Mouse (Mus musculus): ENCODE measurements around the gene Cep170. TPM values are rescaled to one million over a fixed set of nuclear protein-coding genes. Genes with fewer than 3 reads are reported as not detected.

The Cep170 gene
- 65.2 and 71.0 TPM in 2 replicates for polyA plus RNA-seq (2014; fragmentation: Nextera tagmentation; extraction: Ambion mirVana)

DNA sequence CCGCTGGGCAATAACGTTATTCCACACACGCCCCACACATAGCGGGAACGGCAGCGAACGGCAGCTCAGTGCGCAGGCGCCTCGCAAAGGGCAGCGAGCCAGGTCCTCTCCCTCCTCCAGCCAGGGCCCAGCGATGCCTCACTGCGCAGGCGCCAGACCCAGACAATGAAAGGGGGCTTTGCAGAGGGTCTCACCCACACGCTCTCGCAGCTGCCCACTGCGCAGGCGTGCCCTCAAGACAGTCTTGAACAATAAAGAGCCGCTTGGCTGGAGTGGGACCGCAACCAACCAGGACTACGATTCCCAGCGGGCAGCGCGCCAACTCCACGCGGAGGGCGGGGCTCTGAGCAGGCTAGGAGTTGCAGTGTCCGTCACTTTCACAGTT, at the start of gene Cep170:
Gene Cep170 (minus strand): TSS at position 32 of the 385 bp plus-strand sequence.
- ATAC-seq (replicated peaks; ENCODE audit: low FRiP score) (peak; percentile 96), DNase-seq (ENCODE audit: low spot score) (peak; percentile 100)
- peak within 1 kb of the TSS; percentile 99 for H3K27ac ChIP-seq (ENCODE audit: low read depth, low read length)
- no peaks in the 10 kb centered on the region for H3K36me3 ChIP-seq (ENCODE audit: control insufficient read depth, insufficient read depth, low read length)
- H3K4me2 ChIP-seq (ENCODE audit: low read depth, low read length, severe bottlenecking), result peak within 1 kb of the TSS; percentile 71
- no peaks in the 10 kb centered on the region for H3K9me3 ChIP-seq (ENCODE audit: control insufficient read depth, low read length)
- peak within 1 kb of the TSS; percentile 96 for H3K9ac ChIP-seq (ENCODE audit: low read length)
- peaks cover 5% of the 10 kb centered on the region; the same call in 1 of the 2 replicates for H3K4me1 ChIP-seq (replicated peaks; ENCODE audit: control insufficient read depth, insufficient read depth, low read length)
- peak within 1 kb of the TSS; percentile 86 for H3K4me3 ChIP-seq (ENCODE audit: low read depth, low read length)
- H3K27me3 ChIP-seq (ENCODE audit: control insufficient read depth, insufficient read depth, low read length), result no peaks in the 10 kb centered on the region
- 0% methylated on average over 25 of the region's 28 CpGs for WGBS

DNA sequence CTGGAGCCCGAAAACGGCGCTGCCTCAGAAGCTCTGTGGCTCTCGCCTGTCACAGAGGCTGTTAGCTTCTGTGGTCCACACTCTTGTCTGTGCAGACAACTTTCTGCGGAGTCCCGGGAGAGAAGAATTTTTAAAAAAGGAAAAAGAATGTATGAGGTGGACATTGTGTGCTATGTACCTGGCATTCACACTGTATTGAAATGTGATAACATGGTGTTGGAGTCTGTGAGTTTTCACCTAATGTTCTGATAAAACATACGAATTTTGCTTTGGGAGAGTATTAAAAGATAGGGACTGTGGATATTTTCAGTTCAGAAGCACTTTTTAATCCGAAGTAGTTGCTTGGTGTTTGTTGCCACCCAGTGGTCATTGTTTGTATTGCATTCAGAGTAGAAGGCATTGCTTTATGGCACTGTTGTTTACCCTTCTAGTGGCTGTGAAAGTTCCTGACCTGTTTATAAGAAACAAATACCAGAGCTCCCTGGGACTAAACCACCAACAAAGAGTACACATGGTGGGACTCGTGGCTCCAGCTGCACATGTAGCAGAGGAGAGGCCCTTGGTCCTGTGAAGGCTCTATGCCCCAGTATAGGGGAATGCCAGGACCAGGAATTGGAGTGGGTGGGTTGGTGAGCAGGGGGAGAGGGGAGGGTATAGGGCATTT, 48.2 kb upstream of the Cep170 start:
- H3K4me3 ChIP-seq (ENCODE audit: low read depth, low read length), result no peak overlapping the region
- H3K27ac ChIP-seq (ENCODE audit: low read depth, low read length), result no peak overlapping the region
- WGBS, result 66% methylated on average over 9 of the region's 9 CpGs
- no peaks in the 10 kb centered on the region for H3K4me1 ChIP-seq (replicated peaks; ENCODE audit: control insufficient read depth, insufficient read depth, low read length)
- H3K9ac ChIP-seq (ENCODE audit: low read length), result no peak overlapping the region
- ATAC-seq (replicated peaks; ENCODE audit: low FRiP score) (peak; percentile 51; the same call in 1 of the 2 replicates), DNase-seq (ENCODE audit: low spot score) (peak; percentile 63)
- H3K27me3 ChIP-seq (ENCODE audit: control insufficient read depth, insufficient read depth, low read length), result no peaks in the 10 kb centered on the region
- no peaks in the 10 kb centered on the region for H3K36me3 ChIP-seq (ENCODE audit: control insufficient read depth, insufficient read depth, low read length)
- no peaks in the 10 kb centered on the region for H3K9me3 ChIP-seq (ENCODE audit: control insufficient read depth, low read length)
- no peak overlapping the region for H3K4me2 ChIP-seq (ENCODE audit: low read depth, low read length, severe bottlenecking)

DNA sequence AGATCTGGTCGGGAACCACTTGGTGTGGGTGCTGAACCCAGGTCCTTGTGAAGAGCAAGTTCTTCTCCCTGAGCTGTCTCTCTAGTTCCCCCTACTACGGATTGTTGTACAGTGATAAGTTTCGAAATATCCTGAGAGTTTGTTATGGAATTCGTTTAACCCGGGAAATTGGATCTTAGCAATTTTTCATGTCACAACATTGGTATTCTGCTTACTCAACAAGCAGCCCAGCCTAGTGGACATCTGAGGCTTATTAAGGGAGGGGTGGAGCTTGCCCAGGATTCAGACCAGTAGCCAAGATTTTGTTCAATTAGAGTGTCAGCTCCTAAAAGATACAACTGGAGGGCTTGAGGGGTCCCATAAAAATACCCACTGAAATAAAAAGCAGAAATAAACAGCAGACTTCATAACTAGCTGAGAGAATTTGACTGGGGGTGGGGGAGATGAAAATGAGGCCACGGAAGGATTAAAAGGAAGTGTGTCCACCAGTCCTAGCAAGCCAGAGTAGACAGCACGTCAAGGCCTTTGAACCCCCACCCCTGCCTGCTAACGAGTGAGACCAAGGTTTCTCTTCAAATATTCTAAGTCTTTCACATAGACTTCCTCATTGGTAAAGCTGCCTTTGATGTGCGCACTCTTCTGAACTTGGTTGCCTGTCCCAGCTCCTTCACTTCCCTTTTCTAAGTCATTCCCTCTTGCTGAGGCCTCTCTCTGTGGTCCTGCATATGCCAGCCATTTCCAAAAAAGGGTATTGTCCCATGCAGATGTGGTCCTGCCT, 39.1 kb upstream of the Cep170 start:
- no peak overlapping the region for H3K27ac ChIP-seq (ENCODE audit: low read depth, low read length)
- no peak for ATAC-seq (replicated peaks; ENCODE audit: low FRiP score)
- H3K4me2 ChIP-seq (ENCODE audit: low read depth, low read length, severe bottlenecking), result no peak overlapping the region
- no peaks in the 10 kb centered on the region for H3K27me3 ChIP-seq (ENCODE audit: control insufficient read depth, insufficient read depth, low read length)
- DNase-seq (ENCODE audit: low spot score), result no peak
- no peaks in the 10 kb centered on the region for H3K4me1 ChIP-seq (replicated peaks; ENCODE audit: control insufficient read depth, insufficient read depth, low read length)
- no peak overlapping the region for H3K9ac ChIP-seq (ENCODE audit: low read length)
- no peak overlapping the region for H3K4me3 ChIP-seq (ENCODE audit: low read depth, low read length)
- 87% methylated on average over 9 of the region's 9 CpGs for WGBS
- H3K9me3 ChIP-seq (ENCODE audit: control insufficient read depth, low read length), result 0 out of 2 replicates have a peak, but pooled peaks cover 3% of the 10 kb centered on the region
- H3K36me3 ChIP-seq (ENCODE audit: control insufficient read depth, insufficient read depth, low read length), result no peaks in the 10 kb centered on the region

DNA sequence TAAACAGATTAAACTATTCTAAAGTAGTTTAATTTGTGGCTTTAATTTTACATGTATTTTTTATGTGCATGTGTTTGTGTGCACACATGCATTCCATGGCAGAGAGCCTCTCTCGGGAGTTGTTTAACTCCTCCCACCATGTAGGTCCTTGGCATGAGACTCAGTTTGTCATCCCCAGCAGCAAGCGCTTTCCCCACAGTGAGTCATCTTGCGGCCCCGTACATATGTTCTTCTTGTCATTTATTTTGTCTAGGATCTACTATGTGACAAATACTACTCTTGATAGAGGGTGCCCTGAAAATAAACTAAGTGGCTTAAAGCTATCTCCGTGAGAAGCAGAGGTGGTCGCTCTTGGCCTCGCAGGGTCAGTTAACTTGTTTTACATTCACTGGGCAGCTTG, 37.5 kb upstream of the Cep170 start:
- Histone ChIP-seq H3K36me3 (ENCODE audit: control insufficient read depth, insufficient read depth, low read length) (no peaks in the 10 kb centered on the region), H3K9me3 (ENCODE audit: control insufficient read depth, low read length) (0 out of 2 replicates have a peak, but pooled peaks cover 3% of the 10 kb centered on the region), H3K4me3 (ENCODE audit: low read depth, low read length) (no peak overlapping the region), H3K4me2 (ENCODE audit: low read depth, low read length, severe bottlenecking) (no peak overlapping the region), H3K27me3 (ENCODE audit: control insufficient read depth, insufficient read depth, low read length) (no peaks in the 10 kb centered on the region), H3K4me1 (replicated peaks; ENCODE audit: control insufficient read depth, insufficient read depth, low read length) (no peaks in the 10 kb centered on the region), H3K9ac (ENCODE audit: low read length) (no peak overlapping the region), H3K27ac (ENCODE audit: low read depth, low read length) (no peak overlapping the region)
- ATAC-seq (replicated peaks; ENCODE audit: low FRiP score), result no peak
- 96% methylated on average over 7 of the region's 7 CpGs for WGBS
- DNase-seq (ENCODE audit: low spot score), result no peak

GRCm38 (mm10) chr1:176849377-176849776, 35.5 kb upstream of the Cep170 start:
- Histone ChIP-seq H3K4me3 (ENCODE audit: low read depth, low read length) (no peak overlapping the region), H3K27ac (ENCODE audit: low read depth, low read length) (no peak overlapping the region), H3K9me3 (ENCODE audit: control insufficient read depth, low read length) (0 out of 2 replicates have a peak, but pooled peaks cover 3% of the 10 kb centered on the region), H3K27me3 (ENCODE audit: control insufficient read depth, insufficient read depth, low read length) (no peaks in the 10 kb centered on the region), H3K36me3 (ENCODE audit: control insufficient read depth, insufficient read depth, low read length) (no peaks in the 10 kb centered on the region; the same call in 1 of the 2 replicates), H3K4me2 (ENCODE audit: low read depth, low read length, severe bottlenecking) (no peak overlapping the region), H3K4me1 (replicated peaks; ENCODE audit: control insufficient read depth, insufficient read depth, low read length) (no peaks in the 10 kb centered on the region), H3K9ac (ENCODE audit: low read length) (no peak overlapping the region)
- 89% methylated on average over 2 of the region's 2 CpGs for WGBS
- ATAC-seq (replicated peaks; ENCODE audit: low FRiP score) (no peak), DNase-seq (ENCODE audit: low spot score) (no peak)

DNA sequence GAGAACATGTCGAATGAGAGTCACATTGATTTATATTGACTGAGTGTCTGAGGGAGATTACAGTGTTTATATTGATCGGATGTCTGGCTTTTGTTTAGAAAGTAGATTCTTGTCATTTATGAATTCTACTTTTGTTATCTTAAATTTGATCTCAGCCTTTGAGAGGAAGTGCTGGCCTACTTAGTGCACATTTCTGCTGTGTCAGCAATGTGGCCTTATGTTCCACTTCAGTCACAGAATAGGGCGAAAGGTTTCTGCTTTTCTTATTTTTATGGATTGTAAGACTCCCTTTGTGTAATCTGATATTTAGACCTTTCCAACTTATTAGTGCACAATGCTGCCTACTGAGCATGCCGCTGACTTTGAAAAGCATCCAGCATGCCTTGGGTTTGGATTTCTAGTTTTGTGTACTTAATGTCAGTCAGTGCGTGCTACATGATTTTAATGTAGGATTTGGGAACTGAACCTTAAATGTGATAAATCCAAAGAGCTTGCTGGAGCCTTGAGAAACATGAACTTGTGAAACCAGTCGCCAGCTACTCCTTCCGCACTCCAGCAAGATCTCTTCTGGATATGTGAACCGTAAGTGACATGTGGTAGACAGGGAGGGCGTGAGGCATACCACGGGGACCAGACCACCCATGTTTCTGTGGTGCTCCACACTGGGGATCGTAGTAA, 34.9 kb upstream of the Cep170 start:
- Histone ChIP-seq H3K4me1 (replicated peaks; ENCODE audit: control insufficient read depth, insufficient read depth, low read length) (no peaks in the 10 kb centered on the region), H3K9me3 (ENCODE audit: control insufficient read depth, low read length) (0 out of 2 replicates have a peak, but pooled peaks cover 3% of the 10 kb centered on the region), H3K27ac (ENCODE audit: low read depth, low read length) (no peak overlapping the region), H3K4me3 (ENCODE audit: low read depth, low read length) (no peak overlapping the region), H3K4me2 (ENCODE audit: low read depth, low read length, severe bottlenecking) (no peak overlapping the region), H3K36me3 (ENCODE audit: control insufficient read depth, insufficient read depth, low read length) (no peaks in the 10 kb centered on the region; the same call in 1 of the 2 replicates), H3K27me3 (ENCODE audit: control insufficient read depth, insufficient read depth, low read length) (no peaks in the 10 kb centered on the region), H3K9ac (ENCODE audit: low read length) (no peak overlapping the region)
- DNase-seq (ENCODE audit: low spot score) (no peak), ATAC-seq (replicated peaks; ENCODE audit: low FRiP score) (no peak)
- WGBS, result 81% methylated on average over 11 of the region's 11 CpGs

DNA sequence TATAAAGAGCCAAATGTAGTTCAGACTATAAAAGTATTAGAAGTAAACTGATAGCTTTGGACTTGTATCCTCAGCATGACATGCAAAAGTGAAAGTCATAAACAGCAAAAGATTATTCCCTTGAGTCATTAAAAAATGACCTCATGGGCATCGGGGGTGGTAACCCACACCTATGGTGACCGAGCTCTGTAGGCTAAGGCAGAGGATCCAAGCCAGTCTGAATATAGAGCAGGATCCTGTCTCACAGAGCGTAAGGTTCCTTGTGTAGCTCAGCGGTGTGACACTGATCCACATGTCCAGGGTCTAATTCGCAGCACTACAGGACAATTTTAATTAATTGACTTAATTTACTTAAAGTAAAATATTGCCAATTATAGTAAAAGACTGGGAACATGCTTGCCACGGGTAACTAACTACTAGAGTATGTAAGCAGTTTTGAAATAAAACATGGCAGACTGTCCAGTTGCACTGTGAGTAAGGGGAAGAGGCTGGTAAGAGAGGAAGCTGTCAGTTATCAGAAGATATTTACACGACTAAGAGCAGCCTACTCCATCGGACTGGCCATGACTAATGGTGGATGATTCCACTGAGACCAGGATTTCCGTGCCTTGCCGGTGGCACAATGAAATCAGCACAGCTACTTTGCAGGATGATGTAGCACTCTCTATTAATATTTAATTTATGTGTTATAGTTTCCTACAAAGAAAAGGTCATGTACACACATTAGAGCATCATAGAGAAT, 33.4 kb upstream of the Cep170 start:
- 0 out of 2 replicates have a peak, but pooled peaks cover under 1% of the 10 kb centered on the region for H3K9me3 ChIP-seq (ENCODE audit: control insufficient read depth, low read length)
- H3K9ac ChIP-seq (ENCODE audit: low read length), result no peak overlapping the region
- ATAC-seq (replicated peaks; ENCODE audit: low FRiP score) (no peak), DNase-seq (ENCODE audit: low spot score) (no peak)
- no peak overlapping the region for H3K4me3 ChIP-seq (ENCODE audit: low read depth, low read length)
- no peaks in the 10 kb centered on the region; the same call in 1 of the 2 replicates for H3K36me3 ChIP-seq (ENCODE audit: control insufficient read depth, insufficient read depth, low read length)
- H3K27ac ChIP-seq (ENCODE audit: low read depth, low read length), result no peak overlapping the region
- WGBS, result 90% methylated on average over 10 of the region's 10 CpGs
- no peak overlapping the region for H3K4me2 ChIP-seq (ENCODE audit: low read depth, low read length, severe bottlenecking)
- no peaks in the 10 kb centered on the region for H3K27me3 ChIP-seq (ENCODE audit: control insufficient read depth, insufficient read depth, low read length)
- H3K4me1 ChIP-seq (replicated peaks; ENCODE audit: control insufficient read depth, insufficient read depth, low read length), result no peaks in the 10 kb centered on the region
